Mouse (Mus musculus) myocyte (in vitro differentiated cells): ENCODE results near the gene Arhgef18.

ENCODE experiments used
- POLR2A ChIP-seq: IDR thresholded peaks from one replicate; pipeline ENCODE4 v1.6.1; 2011; ENCODE audit warnings: low read depth, mild to moderate bottlenecking, control low read depth, moderate library complexity; ENCODE audit not compliant: insufficient read length
- USF1 ChIP-seq: IDR thresholded peaks from one replicate; pipeline ENCODE4 v1.6.1; 2011; ENCODE audit warnings: low read depth, mild to moderate bottlenecking, control low read depth, moderate library complexity

- TF ChIP-seq POLR2A = no peak
- TF ChIP-seq USF1 = no peak
Observed at GRCm38 (mm10) chr8:3411085-3411484, 18.3 kb downstream of the Arhgef18 start.
